Mouse (Mus musculus): ENCODE data around the gene Banf1. TPM values are rescaled to one million over a fixed set of nuclear protein-coding genes. Genes with fewer than 3 reads are reported as not detected.

Gene Banf1
- polyA plus RNA-seq (2012; rRNA removed) (222 and 265 TPM in 2 replicates), polyA plus RNA-seq (2014; fragmentation: Nextera tagmentation; extraction: Ambion mirVana) (411 and 420 TPM in 2 replicates)

- Histone ChIP-seq H3K36me3 (ENCODE audit: control insufficient read depth, insufficient read depth, low read length) (peaks cover 59% of the 10 kb centered on the region), H3K27me3 (ENCODE audit: control insufficient read depth, insufficient read depth, low read length) (no peaks in the 10 kb centered on the region), H3K27ac (replicated peaks; ENCODE audit: low read depth, low read length) (peak within 1 kb of the TSS; percentile 83), H3K9ac (ENCODE audit: low read depth, low read length, severe bottlenecking) (peak within 1 kb of the TSS; percentile 66), H3K9me3 (ENCODE audit: control insufficient read depth, low read length) (no peaks in the 10 kb centered on the region), H3K4me1 (ENCODE audit: control insufficient read depth, insufficient read depth, low read length) (peaks cover 14% of the 10 kb centered on the region), H3K4me2 (replicated peaks; ENCODE audit: low read depth, low read length, severe bottlenecking) (peak within 1 kb of the TSS; percentile 94), H3K4me3 (replicated peaks; ENCODE audit: low read length) (peak within 1 kb of the TSS; percentile 94)
- TF ChIP-seq POLR2A (IDR thresholded peaks at IDR 0.05; ENCODE audit: borderline replicate concordance, extremely low read depth, insufficient read depth, insufficient read length), result no peak
- DNase-seq (ENCODE audit: low spot score) (no peak), ATAC-seq (ENCODE audit: low FRiP score, low read depth) (no peak)
- WGBS, result under 1% methylated on average over 33 of the region's 33 CpGs
These were observed at the start of gene Banf1 for GRCm38 (mm10) chr19:5367053-5367359. TSS of gene Banf1 (minus strand) at chr19:5367168.

GRCm38 (mm10) chr19:5414534-5414957, 47.6 kb upstream of the Banf1 start:
- H3K4me3 ChIP-seq (replicated peaks; ENCODE audit: low read length), result no peak overlapping the region
- no peak for TF ChIP-seq POLR2A (IDR thresholded peaks at IDR 0.05; ENCODE audit: borderline replicate concordance, extremely low read depth, insufficient read depth, insufficient read length)
- no peaks in the 10 kb centered on the region for H3K9me3 ChIP-seq (ENCODE audit: control insufficient read depth, low read length)
- DNase-seq (ENCODE audit: low spot score) (no peak), ATAC-seq (ENCODE audit: low FRiP score, low read depth) (no peak)
- H3K36me3 ChIP-seq (ENCODE audit: control insufficient read depth, insufficient read depth, low read length), result peaks cover 4% of the 10 kb centered on the region; the same call in 1 of the 2 replicates
- H3K27ac ChIP-seq (replicated peaks; ENCODE audit: low read depth, low read length), result no peak overlapping the region
- no peak overlapping the region for H3K4me2 ChIP-seq (replicated peaks; ENCODE audit: low read depth, low read length, severe bottlenecking)
- no peak overlapping the region for H3K9ac ChIP-seq (ENCODE audit: low read depth, low read length, severe bottlenecking)
- no peaks in the 10 kb centered on the region for H3K27me3 ChIP-seq (ENCODE audit: control insufficient read depth, insufficient read depth, low read length)
- H3K4me1 ChIP-seq (ENCODE audit: control insufficient read depth, insufficient read depth, low read length), result 0 out of 2 replicates have a peak, but pooled peaks cover 2% of the 10 kb centered on the region
- 44% methylated on average over 2 of the region's 2 CpGs for WGBS

- DNase-seq (ENCODE audit: low spot score), result no peak
- Histone ChIP-seq H3K27me3 (ENCODE audit: control insufficient read depth, insufficient read depth, low read length) (no peaks in the 10 kb centered on the region), H3K27ac (replicated peaks; ENCODE audit: low read depth, low read length) (no peak overlapping the region), H3K4me1 (ENCODE audit: control insufficient read depth, insufficient read depth, low read length) (0 out of 2 replicates have a peak, but pooled peaks cover 5% of the 10 kb centered on the region), H3K4me2 (replicated peaks; ENCODE audit: low read depth, low read length, severe bottlenecking) (no peak overlapping the region), H3K36me3 (ENCODE audit: control insufficient read depth, insufficient read depth, low read length) (peaks cover 3% of the 10 kb centered on the region; the same call in 1 of the 2 replicates), H3K9ac (ENCODE audit: low read depth, low read length, severe bottlenecking) (no peak overlapping the region), H3K4me3 (replicated peaks; ENCODE audit: low read length) (no peak overlapping the region), H3K9me3 (ENCODE audit: control insufficient read depth, low read length) (no peaks in the 10 kb centered on the region)
- no peak for ATAC-seq (ENCODE audit: low FRiP score, low read depth)
- 71% methylated on average over 4 of the region's 4 CpGs for WGBS
- no peak for TF ChIP-seq POLR2A (IDR thresholded peaks at IDR 0.05; ENCODE audit: borderline replicate concordance, extremely low read depth, insufficient read depth, insufficient read length)
These were observed 46.9 kb upstream of the Banf1 start for GRCm38 (mm10) chr19:5413840-5414239.

- 54% methylated on average over 5 of the region's 5 CpGs for WGBS
- Histone ChIP-seq H3K27me3 (ENCODE audit: control insufficient read depth, insufficient read depth, low read length) (no peaks in the 10 kb centered on the region), H3K36me3 (ENCODE audit: control insufficient read depth, insufficient read depth, low read length) (no peaks in the 10 kb centered on the region), H3K4me3 (replicated peaks; ENCODE audit: low read length) (no peak overlapping the region), H3K9me3 (ENCODE audit: control insufficient read depth, low read length) (no peaks in the 10 kb centered on the region), H3K27ac (replicated peaks; ENCODE audit: low read depth, low read length) (no peak overlapping the region), H3K4me2 (replicated peaks; ENCODE audit: low read depth, low read length, severe bottlenecking) (no peak overlapping the region), H3K9ac (ENCODE audit: low read depth, low read length, severe bottlenecking) (no peak overlapping the region), H3K4me1 (ENCODE audit: control insufficient read depth, insufficient read depth, low read length) (peaks cover 9% of the 10 kb centered on the region; the same call in 1 of the 2 replicates)
- TF ChIP-seq POLR2A (IDR thresholded peaks at IDR 0.05; ENCODE audit: borderline replicate concordance, extremely low read depth, insufficient read depth, insufficient read length), result no peak
- DNase-seq (ENCODE audit: low spot score), result no peak
- ATAC-seq (ENCODE audit: low FRiP score, low read depth), result 0 out of 2 replicates have a peak, but pooled peaks have one; percentile 24
These were observed 45.0 kb upstream of the Banf1 start for GRCm38 (mm10) chr19:5411961-5412360.

DNA sequence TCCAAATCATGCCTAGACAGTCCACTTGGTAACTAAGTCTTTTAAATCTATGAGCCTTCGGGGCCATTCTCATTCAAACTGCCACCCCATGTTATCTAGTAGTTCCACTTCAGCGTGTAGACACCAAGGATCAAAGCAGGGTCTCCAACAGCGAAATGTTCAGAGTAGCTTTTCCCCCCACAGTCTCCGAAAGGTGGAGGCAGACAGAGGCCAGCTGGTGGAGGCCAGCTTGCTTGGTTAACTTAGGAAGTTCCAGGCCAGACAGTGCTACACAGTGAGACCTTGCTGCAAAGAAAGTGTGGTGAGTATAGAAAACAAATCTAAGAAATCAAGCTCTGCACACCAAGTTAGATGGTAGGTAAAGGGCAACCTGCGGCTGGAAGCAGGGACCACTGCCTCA, 43.7 kb upstream of the Banf1 start:
- Histone ChIP-seq H3K4me1 (ENCODE audit: control insufficient read depth, insufficient read depth, low read length) (peaks cover 9% of the 10 kb centered on the region; the same call in 1 of the 2 replicates), H3K9ac (ENCODE audit: low read depth, low read length, severe bottlenecking) (no peak overlapping the region), H3K27ac (replicated peaks; ENCODE audit: low read depth, low read length) (no peak overlapping the region), H3K36me3 (ENCODE audit: control insufficient read depth, insufficient read depth, low read length) (no peaks in the 10 kb centered on the region), H3K4me2 (replicated peaks; ENCODE audit: low read depth, low read length, severe bottlenecking) (no peak overlapping the region), H3K4me3 (replicated peaks; ENCODE audit: low read length) (no peak overlapping the region), H3K9me3 (ENCODE audit: control insufficient read depth, low read length) (no peaks in the 10 kb centered on the region), H3K27me3 (ENCODE audit: control insufficient read depth, insufficient read depth, low read length) (no peaks in the 10 kb centered on the region)
- TF ChIP-seq POLR2A (IDR thresholded peaks at IDR 0.05; ENCODE audit: borderline replicate concordance, extremely low read depth, insufficient read depth, insufficient read length), result no peak
- ATAC-seq (ENCODE audit: low FRiP score, low read depth), result no peak
- WGBS, result 83% methylated on average over 5 of the region's 5 CpGs
- no peak for DNase-seq (ENCODE audit: low spot score)
